Mouse (Mus musculus): Measurements from ENCODE around the gene Gm20388. TPM values are rescaled to one million over a fixed set of nuclear protein-coding genes. Genes with fewer than 3 reads are reported as not detected.

Gm20388 gene
- polyA plus RNA-seq, 1 experiment, result 0.36 TPM

DNA sequence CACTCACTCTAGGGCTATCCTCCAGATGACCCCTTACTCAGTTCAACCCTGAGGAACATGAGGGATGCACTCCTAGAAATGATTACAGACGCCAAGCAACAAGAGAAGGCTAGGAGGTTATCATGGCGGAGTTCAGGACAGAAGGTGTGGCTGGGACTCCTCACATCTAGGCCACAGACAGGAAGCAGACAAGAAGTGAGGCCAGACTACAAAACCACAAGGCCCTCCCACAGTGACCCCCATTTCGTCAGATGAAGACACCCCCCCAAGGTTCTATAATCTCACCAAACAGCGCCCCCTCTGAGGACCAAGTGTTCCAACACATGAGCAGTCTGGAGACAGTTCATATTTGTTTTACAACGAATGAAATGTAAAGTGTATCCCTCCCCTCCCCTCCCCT lies 2286.7 kb downstream of the Gm20388 start:
- no peaks in the 10 kb centered on the region for H3K36me3 ChIP-seq (ENCODE audit: control insufficient read depth)
- no peaks in the 10 kb centered on the region for H3K27me3 ChIP-seq (ENCODE audit: control insufficient read depth)
- no peaks in the 10 kb centered on the region for H3K4me1 ChIP-seq (ENCODE audit: control insufficient read depth)
- H3K9me3 ChIP-seq (ENCODE audit: control insufficient read depth, low read length), result no peaks in the 10 kb centered on the region
- TF ChIP-seq GATA1 (IDR thresholded peaks at IDR 0.05; ENCODE audit: low read length) (no peak), TAL1 (IDR thresholded peaks at IDR 0.05; ENCODE audit: low read length) (no peak)
- no peak overlapping the region for H3K4me3 ChIP-seq (replicated peaks)

DNA sequence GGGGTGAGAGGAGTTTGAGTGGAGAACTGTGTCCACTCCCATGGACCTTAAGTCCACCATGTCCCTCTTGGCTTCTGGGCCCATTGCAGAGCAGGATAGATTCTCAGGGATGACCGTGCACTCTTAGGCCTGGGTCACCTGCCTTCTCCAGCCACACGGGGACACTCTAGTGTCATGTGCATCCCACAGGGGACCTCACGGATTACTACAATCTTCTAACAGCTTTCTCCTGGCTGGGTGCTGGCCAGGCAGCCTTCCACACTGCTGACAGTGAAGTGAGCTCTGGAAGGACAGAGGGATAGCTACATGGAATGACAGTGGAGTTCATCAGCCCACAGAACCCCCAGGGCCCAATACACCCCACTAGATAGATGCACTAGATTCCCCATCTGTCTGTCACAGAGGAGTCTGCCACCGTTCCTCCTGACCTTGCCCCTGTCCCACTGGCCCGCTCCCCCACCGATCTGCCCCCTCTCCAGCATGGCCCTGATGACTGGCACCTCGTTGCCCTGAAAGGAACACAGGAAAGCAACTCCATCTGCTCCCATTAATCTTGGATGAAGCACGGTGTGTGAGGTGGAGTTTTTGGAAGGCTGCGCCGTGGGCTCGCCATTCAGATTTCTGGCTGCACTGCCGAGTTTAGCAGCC lies 2287.9 kb downstream of the Gm20388 start:
- Histone ChIP-seq H3K27me3 (ENCODE audit: control insufficient read depth) (no peaks in the 10 kb centered on the region), H3K4me3 (replicated peaks) (no peak overlapping the region), H3K36me3 (ENCODE audit: control insufficient read depth) (no peaks in the 10 kb centered on the region), H3K9me3 (ENCODE audit: control insufficient read depth, low read length) (no peaks in the 10 kb centered on the region), H3K4me1 (ENCODE audit: control insufficient read depth) (no peaks in the 10 kb centered on the region)
- TF ChIP-seq TAL1 (IDR thresholded peaks at IDR 0.05; ENCODE audit: low read length), result no peak
- TF ChIP-seq GATA1 (IDR thresholded peaks at IDR 0.05; ENCODE audit: low read length), result no peak

DNA sequence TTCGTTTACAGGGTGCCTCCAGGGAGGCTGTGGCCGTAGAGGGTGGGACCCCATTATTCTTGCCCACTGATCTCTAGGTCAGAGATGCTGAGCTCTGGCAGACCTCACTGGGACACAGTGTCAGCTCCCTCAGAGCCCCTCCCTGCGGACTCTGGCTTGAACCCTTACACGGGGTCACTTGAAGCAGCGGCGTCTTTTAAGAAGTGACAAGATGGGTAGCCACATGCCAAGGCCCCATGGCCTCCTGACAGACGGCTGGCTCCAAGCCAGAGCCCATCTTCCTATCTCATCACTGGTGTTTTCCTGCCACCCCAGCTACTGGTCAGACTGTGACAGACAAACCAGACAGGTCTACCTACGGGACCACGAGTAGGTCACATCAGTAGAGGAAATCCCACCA lies 2288.6 kb downstream of the Gm20388 start:
- H3K27me3 ChIP-seq (ENCODE audit: control insufficient read depth), result no peaks in the 10 kb centered on the region
- no peaks in the 10 kb centered on the region for H3K36me3 ChIP-seq (ENCODE audit: control insufficient read depth)
- no peak for TF ChIP-seq GATA1 (IDR thresholded peaks at IDR 0.05; ENCODE audit: low read length)
- no peak for TF ChIP-seq TAL1 (IDR thresholded peaks at IDR 0.05; ENCODE audit: low read length)
- no peaks in the 10 kb centered on the region for H3K4me1 ChIP-seq (ENCODE audit: control insufficient read depth)
- H3K4me3 ChIP-seq (replicated peaks), result no peak overlapping the region
- H3K9me3 ChIP-seq (ENCODE audit: control insufficient read depth, low read length), result no peaks in the 10 kb centered on the region

DNA sequence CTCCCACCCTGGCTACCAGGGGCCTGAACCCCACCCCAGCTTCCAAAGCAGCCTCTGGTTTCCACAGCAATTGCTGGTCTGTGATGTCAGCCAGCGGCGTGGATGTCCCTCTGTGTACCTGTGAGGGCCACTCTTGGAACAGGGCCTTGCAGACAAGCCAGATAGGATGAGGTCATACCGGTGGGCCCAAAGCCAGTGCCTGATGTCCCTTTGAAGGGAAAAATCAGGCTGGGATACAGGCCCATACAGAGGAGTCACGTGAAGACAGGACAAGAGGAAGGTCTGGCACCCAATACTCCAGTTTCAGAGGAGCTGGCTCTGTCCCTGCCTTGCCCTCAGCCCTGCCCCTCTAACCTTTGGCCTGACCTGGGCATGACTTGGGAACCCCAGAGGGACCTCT lies 2289.2 kb downstream of the Gm20388 start:
- Histone ChIP-seq H3K9me3 (ENCODE audit: control insufficient read depth, low read length) (no peaks in the 10 kb centered on the region), H3K4me3 (replicated peaks) (no peak overlapping the region), H3K27me3 (ENCODE audit: control insufficient read depth) (no peaks in the 10 kb centered on the region), H3K4me1 (ENCODE audit: control insufficient read depth) (no peaks in the 10 kb centered on the region), H3K36me3 (ENCODE audit: control insufficient read depth) (no peaks in the 10 kb centered on the region)
- TF ChIP-seq TAL1 (IDR thresholded peaks at IDR 0.05; ENCODE audit: low read length), result no peak
- TF ChIP-seq GATA1 (IDR thresholded peaks at IDR 0.05; ENCODE audit: low read length), result no peak

DNA sequence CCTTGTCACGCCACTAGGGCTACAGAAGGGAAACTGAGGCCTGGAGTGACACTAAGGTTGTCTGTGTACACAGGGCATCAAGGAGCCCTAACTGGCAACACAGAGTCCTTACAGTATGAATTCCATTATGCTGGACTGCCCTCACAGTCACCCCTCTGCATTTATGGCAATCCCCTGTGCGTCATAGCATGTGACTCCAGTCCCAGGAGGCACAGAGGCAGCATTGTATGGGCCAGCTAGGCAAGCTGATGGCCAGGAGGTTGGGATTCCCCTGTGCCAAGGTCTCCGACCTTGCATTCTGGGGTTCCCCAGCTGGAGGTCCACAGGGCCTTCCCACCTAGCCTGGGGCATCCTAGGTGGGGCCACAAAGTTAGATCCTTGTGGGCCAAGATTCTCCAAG lies 2300.9 kb downstream of the Gm20388 start:
- Histone ChIP-seq H3K4me3 (replicated peaks) (no peak overlapping the region), H3K4me1 (ENCODE audit: control insufficient read depth) (no peaks in the 10 kb centered on the region), H3K27me3 (ENCODE audit: control insufficient read depth) (no peaks in the 10 kb centered on the region), H3K36me3 (ENCODE audit: control insufficient read depth) (no peaks in the 10 kb centered on the region), H3K9me3 (ENCODE audit: control insufficient read depth, low read length) (peaks cover 11% of the 10 kb centered on the region)
- TF ChIP-seq GATA1 (IDR thresholded peaks at IDR 0.05; ENCODE audit: low read length), result no peak
- no peak for TF ChIP-seq TAL1 (IDR thresholded peaks at IDR 0.05; ENCODE audit: low read length)

DNA sequence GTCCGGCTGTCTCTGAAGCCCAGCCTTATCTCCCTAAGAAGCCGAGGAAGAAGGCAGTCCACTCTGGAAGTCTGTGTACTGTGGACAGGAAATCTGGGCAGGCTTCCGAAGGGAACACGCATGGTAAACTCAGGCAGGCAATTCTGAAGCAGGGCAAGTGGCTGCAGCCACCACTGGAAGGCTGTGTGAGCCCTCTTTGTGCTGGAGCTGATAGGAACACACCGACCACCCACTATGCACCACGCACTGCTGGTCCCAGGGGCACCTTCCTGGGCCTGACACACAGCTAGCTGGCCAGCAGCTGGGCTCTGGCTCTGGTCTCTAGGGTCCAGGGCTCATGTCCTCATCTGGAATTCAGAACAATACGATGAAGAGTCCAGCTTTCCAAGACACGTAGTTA lies 2305.0 kb downstream of the Gm20388 start:
- peaks cover 3% of the 10 kb centered on the region; the same call in 1 of the 2 replicates for H3K27me3 ChIP-seq (ENCODE audit: control insufficient read depth)

DNA sequence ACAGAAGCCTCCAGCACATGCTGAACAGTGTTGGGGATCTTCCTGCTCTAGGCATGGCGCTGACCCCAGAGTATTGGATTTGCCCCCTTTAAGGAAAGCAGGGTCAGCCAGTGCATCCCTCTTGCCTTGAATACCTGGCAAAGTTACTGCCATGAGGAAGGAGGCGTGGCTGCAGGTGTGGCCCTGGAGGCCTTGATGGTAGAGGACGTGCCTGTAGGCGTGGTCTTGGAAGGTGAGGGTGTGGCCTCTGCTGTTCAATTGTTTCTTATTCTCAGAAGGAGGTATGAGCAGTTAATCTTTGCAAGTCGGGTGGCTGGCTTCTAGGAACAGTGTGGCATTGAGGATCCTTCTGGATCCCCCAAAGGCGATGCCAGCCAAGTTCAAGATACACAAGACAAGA lies 2305.8 kb downstream of the Gm20388 start:
- H3K27me3 ChIP-seq (ENCODE audit: control insufficient read depth), result peaks cover 3% of the 10 kb centered on the region; the same call in 1 of the 2 replicates
- no peak overlapping the region for H3K4me3 ChIP-seq (replicated peaks)
- TF ChIP-seq GATA1 (IDR thresholded peaks at IDR 0.05; ENCODE audit: low read length) (no peak), TAL1 (IDR thresholded peaks at IDR 0.05; ENCODE audit: low read length) (no peak)
- no peaks in the 10 kb centered on the region for H3K9me3 ChIP-seq (ENCODE audit: control insufficient read depth, low read length)
- H3K36me3 ChIP-seq (ENCODE audit: control insufficient read depth), result no peaks in the 10 kb centered on the region
- no peaks in the 10 kb centered on the region for H3K4me1 ChIP-seq (ENCODE audit: control insufficient read depth)

More for the DNA sequence above, 2305.0 kb downstream of the Gm20388 start:
- no peak for TF ChIP-seq GATA1 (IDR thresholded peaks at IDR 0.05; ENCODE audit: low read length)
- no peak for TF ChIP-seq TAL1 (IDR thresholded peaks at IDR 0.05; ENCODE audit: low read length)
- Histone ChIP-seq H3K36me3 (ENCODE audit: control insufficient read depth) (no peaks in the 10 kb centered on the region), H3K4me1 (ENCODE audit: control insufficient read depth) (no peaks in the 10 kb centered on the region), H3K4me3 (replicated peaks) (no peak overlapping the region), H3K9me3 (ENCODE audit: control insufficient read depth, low read length) (no peaks in the 10 kb centered on the region)

DNA sequence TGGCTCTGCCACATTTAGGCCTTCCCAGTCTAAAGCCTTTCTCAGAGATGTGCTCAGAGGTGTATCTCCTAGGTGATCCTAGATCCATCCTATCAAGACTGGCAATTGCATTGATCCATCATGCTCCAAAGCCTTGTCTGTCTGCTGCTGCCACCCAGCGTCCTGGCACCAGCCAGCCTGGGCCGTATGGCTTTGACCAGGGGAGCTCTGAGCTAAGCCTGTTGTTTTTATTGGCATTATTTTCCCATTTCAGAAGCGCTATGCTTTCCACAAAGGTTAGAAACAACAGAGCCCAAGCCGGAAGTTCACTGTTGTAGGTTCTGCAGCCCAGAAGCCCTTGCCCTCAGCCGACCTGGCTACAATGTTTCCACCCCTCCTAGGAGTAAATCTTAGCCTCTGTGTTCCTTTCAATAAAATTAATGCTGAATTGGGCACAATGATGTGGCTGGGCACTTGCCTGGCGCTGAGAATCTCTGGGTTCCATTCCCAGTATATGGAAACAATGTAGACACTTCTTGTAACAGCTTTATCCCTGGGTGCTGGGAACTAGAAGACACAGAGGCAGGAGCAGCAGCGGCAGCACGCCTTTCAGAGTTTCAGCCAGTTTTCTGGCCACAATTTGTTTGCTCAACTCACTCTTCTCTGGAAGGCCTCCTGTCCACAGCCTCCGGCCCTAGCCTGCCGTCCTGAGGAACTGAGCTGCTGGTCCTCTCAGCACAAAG lies 2307.0 kb downstream of the Gm20388 start:
- peaks cover 3% of the 10 kb centered on the region; the same call in 1 of the 2 replicates for H3K27me3 ChIP-seq (ENCODE audit: control insufficient read depth)
- TF ChIP-seq GATA1 (IDR thresholded peaks at IDR 0.05; ENCODE audit: low read length) (no peak), TAL1 (IDR thresholded peaks at IDR 0.05; ENCODE audit: low read length) (no peak)

DNA sequence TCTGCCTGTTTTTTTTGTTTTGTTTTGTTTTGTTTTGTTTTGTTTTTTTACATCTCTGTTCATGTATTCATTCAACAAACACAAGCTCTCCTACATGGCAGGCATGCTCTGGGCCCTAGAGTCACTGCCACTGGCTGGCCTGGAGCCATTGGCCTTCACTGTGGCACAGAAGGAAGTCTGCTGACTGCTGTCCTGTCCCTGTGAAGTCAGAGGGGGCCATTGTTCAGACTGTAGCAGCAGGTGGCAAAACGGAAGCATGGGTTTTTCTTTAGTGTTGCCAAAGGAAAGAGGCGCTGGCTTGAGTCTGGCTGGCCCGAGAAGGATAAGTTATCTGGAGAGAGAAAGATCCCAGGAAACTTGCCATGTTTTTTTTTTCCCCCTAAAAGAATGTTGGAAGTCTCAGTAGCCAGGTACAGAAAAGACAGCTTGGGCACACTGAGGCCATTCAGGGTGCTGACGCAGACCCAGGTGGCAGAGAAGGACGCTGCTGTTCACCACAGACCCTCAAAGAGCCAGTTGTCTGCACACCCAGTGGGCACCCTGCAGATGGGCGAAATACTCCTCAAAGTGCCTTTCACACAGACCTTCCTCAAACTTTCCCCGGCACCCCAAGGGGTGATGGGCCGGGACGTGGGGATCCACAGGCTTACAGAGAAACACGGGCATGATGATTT lies 2313.5 kb downstream of the Gm20388 start:
- H3K9me3 ChIP-seq (ENCODE audit: control insufficient read depth, low read length), result no peaks in the 10 kb centered on the region
- peaks cover 16% of the 10 kb centered on the region for H3K27me3 ChIP-seq (ENCODE audit: control insufficient read depth)
- TF ChIP-seq GATA1 (IDR thresholded peaks at IDR 0.05; ENCODE audit: low read length) (no peak), TAL1 (IDR thresholded peaks at IDR 0.05; ENCODE audit: low read length) (no peak)
- H3K4me3 ChIP-seq (replicated peaks), result no peak overlapping the region
- no peaks in the 10 kb centered on the region for H3K36me3 ChIP-seq (ENCODE audit: control insufficient read depth)
- H3K4me1 ChIP-seq (ENCODE audit: control insufficient read depth), result no peaks in the 10 kb centered on the region

More for the DNA sequence above, 2307.0 kb downstream of the Gm20388 start:
- Histone ChIP-seq H3K36me3 (ENCODE audit: control insufficient read depth) (no peaks in the 10 kb centered on the region), H3K4me3 (replicated peaks) (no peak overlapping the region), H3K4me1 (ENCODE audit: control insufficient read depth) (no peaks in the 10 kb centered on the region), H3K9me3 (ENCODE audit: control insufficient read depth, low read length) (no peaks in the 10 kb centered on the region)

Measured in erythroblast, embryonic 14.5 days (primary cell).